Mouse (Mus musculus) adrenal gland, postnatal 4 days (tissue): ENCODE measurements around the gene Homer1. TPM values are rescaled to one million over a fixed set of nuclear protein-coding genes. Genes with fewer than 3 reads are reported as not detected.

Experiments
- DNase-seq, 2 experiments: peaks; one replicate each; pipeline ENCODE4 v3.0.0; 2021 to 2022; ENCODE audit warnings: low spot score in 2 of 2, mixed read lengths in 2 of 2
- long read RNA-seq, 2 experiments: library from polyadenylated mRNA; stranded (forward); transcript quantifications; one replicate each; pipeline ENCODE4 v2.0.0; 2021
- total RNA-seq, 2 experiments: library from RNA; stranded (reverse); gene quantifications; 2 replicates each; pipeline ENCODE4 v1.2.3; 2021

The Homer1 gene
- total RNA-seq = 10 to 100 TPM; 16.7 to 18.2 TPM
- long read RNA-seq, experiment 1, transcript Homer1-201 (9 exons, 2,765 nt) = major isoform, 5 of 6 reads
- long read RNA-seq, experiment 1, partial matches to known transcripts = 0 of 6 reads
- long read RNA-seq, experiment 1, other reads (novel, unspliced or antisense) = 0 of 6 reads
- long read RNA-seq, experiment 2, transcript Homer1-203 (10 exons, 3,052 nt) = minor isoform, 5 of 17 reads
- long read RNA-seq, experiment 2, transcript Homer1-201 (9 exons, 2,765 nt) = major isoform, 9 of 17 reads
- long read RNA-seq, experiment 2, partial matches to known transcripts = 0 of 17 reads
- long read RNA-seq, experiment 2, other reads (novel, unspliced or antisense) = 3 of 17 reads

- no peak for DNase-seq
These were observed at the start of gene Homer1 for GRCm38 (mm10) chr13:93299316-93299715. TSS of gene Homer1 (plus strand) at chr13:93299635.

GRCm38 (mm10) chr13:93251732-93252131 is 47.7 kb upstream of the Homer1 start:
- DNase-seq = no peak

GRCm38 (mm10) chr13:93252175-93252574 is 47.3 kb upstream of the Homer1 start:
- DNase-seq = no peak

GRCm38 (mm10) chr13:93252941-93253340 is 46.5 kb upstream of the Homer1 start:
- DNase-seq = no peak

- DNase-seq = no peak
These were observed 32.3 kb upstream of the Homer1 start for GRCm38 (mm10) chr13:93267151-93267550.

GRCm38 (mm10) chr13:93300581-93300980 is 1.1 kb downstream of the Homer1 start:
- no peak for DNase-seq

GRCm38 (mm10) chr13:93301060-93301459 is 1.6 kb downstream of the Homer1 start:
- no peak for DNase-seq

- DNase-seq = no peak
These were observed 3.6 kb downstream of the Homer1 start for GRCm38 (mm10) chr13:93302846-93303562.

GRCm38 (mm10) chr13:93303563-93304250 is 4.3 kb downstream of the Homer1 start:
- peak; percentile 77 to 82 for DNase-seq

GRCm38 (mm10) chr13:93304251-93305001 is 5.0 kb downstream of the Homer1 start:
- peak in 1 of 2 experiments; percentile 32 for DNase-seq

- DNase-seq = no peak
These were observed 5.7 kb downstream of the Homer1 start for GRCm38 (mm10) chr13:93305149-93305548.

GRCm38 (mm10) chr13:93305636-93306035 is 6.2 kb downstream of the Homer1 start:
- DNase-seq = no peak

GRCm38 (mm10) chr13:93306545-93306944 is 7.1 kb downstream of the Homer1 start:
- no peak for DNase-seq

- DNase-seq = no peak
These were observed 8.3 kb downstream of the Homer1 start for GRCm38 (mm10) chr13:93307700-93308099.

- no peak for DNase-seq
These were observed 9.9 kb downstream of the Homer1 start for GRCm38 (mm10) chr13:93309295-93309694.

- no peak for DNase-seq
These were observed 13.1 kb downstream of the Homer1 start for GRCm38 (mm10) chr13:93312518-93312917.

GRCm38 (mm10) chr13:93314322-93314721 is 14.9 kb downstream of the Homer1 start:
- no peak for DNase-seq

GRCm38 (mm10) chr13:93320089-93320488 is 20.7 kb downstream of the Homer1 start:
- DNase-seq = no peak

- DNase-seq = no peak
These were observed 26.9 kb downstream of the Homer1 start for GRCm38 (mm10) chr13:93326326-93326725.

GRCm38 (mm10) chr13:93331721-93332120 is 32.3 kb downstream of the Homer1 start:
- no peak for DNase-seq

GRCm38 (mm10) chr13:93332491-93332890 is 33.1 kb downstream of the Homer1 start:
- no peak for DNase-seq
